Mouse (Mus musculus): ENCODE results near the gene Gnl2. TPM values are rescaled to one million over a fixed set of nuclear protein-coding genes. Genes with fewer than 3 reads are reported as not detected.

The Gnl2 gene
- polyA plus RNA-seq, 1 experiment from 2014 or later = 42.3 TPM

DNA sequence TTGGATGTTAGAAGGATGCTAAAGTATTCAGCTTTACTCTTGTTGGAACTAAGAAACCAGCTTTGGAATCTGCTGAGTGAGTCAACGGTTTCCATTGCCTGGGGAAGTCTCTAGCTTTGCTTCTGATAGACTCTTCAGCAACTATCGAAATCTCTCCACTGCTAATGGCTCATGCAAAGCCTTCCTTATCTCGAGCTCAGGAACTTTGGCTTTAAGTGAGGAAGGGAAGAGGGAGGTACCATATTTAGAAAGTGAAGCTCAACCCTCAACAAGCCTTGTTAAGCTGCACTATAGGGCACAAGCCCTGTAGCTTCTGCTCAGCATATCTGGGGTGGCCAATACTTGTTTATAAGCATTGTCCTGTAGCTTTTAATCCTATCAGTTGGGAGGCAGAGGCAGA is 40.9 kb downstream of the Gnl2 start:
- peaks cover 21% of the 10 kb centered on the region for H3K36me3 ChIP-seq (ENCODE audit: insufficient read depth, low read length)
- WGBS = 38% methylated on average over 3 of the region's 3 CpGs
- H3K9ac ChIP-seq (replicated peaks; ENCODE audit: low read depth) = no peak overlapping the region
- ATAC-seq (no peak), DNase-seq (ENCODE audit: low spot score) (no peak)
- no peaks in the 10 kb centered on the region for H3K4me1 ChIP-seq (ENCODE audit: insufficient read depth, low read depth, low read length)
- H3K9me3 ChIP-seq (ENCODE audit: low read length) = no peaks in the 10 kb centered on the region
- no peak overlapping the region for H3K4me2 ChIP-seq (replicated peaks; ENCODE audit: low read depth, low read length)
- no peaks in the 10 kb centered on the region for H3K27me3 ChIP-seq (replicated peaks; ENCODE audit: insufficient read depth, low read length)
- no peak for TF ChIP-seq EP300 (IDR thresholded peaks at IDR 0.05)
- TF ChIP-seq CTCF (IDR thresholded peaks at IDR 0.05) = no peak
- no peak overlapping the region for H3K4me3 ChIP-seq (ENCODE audit: low read depth, low read length)
- no peak overlapping the region for H3K27ac ChIP-seq (ENCODE audit: low read length)

DNA sequence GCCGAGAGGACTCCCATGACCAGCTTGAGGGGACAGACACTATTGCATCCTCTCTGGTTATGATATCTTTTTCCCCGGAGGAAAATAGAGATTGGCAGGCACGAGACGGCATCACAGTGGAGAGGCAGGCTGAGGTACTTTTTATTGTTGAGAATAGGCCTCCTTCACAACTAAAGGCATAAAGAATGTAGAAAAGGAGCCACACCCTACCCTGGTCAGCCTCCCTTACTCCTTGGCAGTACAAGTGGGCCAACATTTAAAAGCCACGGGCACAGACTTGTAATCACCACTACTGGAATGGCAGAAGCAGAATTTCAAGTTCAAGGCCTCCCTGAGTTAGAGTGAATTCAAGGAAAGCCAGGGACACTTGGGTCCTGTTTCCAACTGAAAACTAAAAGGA is 41.6 kb downstream of the Gnl2 start:
- no peak overlapping the region for H3K4me3 ChIP-seq (ENCODE audit: low read depth, low read length)
- WGBS = 28% methylated on average over 5 of the region's 5 CpGs
- H3K27me3 ChIP-seq (replicated peaks; ENCODE audit: insufficient read depth, low read length) = no peaks in the 10 kb centered on the region
- DNase-seq (ENCODE audit: low spot score) (peak; percentile 61), ATAC-seq (peak; percentile 59)
- TF ChIP-seq CTCF (IDR thresholded peaks at IDR 0.05) (no peak), EP300 (IDR thresholded peaks at IDR 0.05) (no peak)
- no peak overlapping the region for H3K9ac ChIP-seq (replicated peaks; ENCODE audit: low read depth)
- peaks cover 18% of the 10 kb centered on the region for H3K36me3 ChIP-seq (ENCODE audit: insufficient read depth, low read length)
- no peak overlapping the region for H3K4me2 ChIP-seq (replicated peaks; ENCODE audit: low read depth, low read length)
- no peak overlapping the region for H3K27ac ChIP-seq (ENCODE audit: low read length)
- H3K4me1 ChIP-seq (ENCODE audit: insufficient read depth, low read depth, low read length) = no peaks in the 10 kb centered on the region
- no peaks in the 10 kb centered on the region for H3K9me3 ChIP-seq (ENCODE audit: low read length)

DNA sequence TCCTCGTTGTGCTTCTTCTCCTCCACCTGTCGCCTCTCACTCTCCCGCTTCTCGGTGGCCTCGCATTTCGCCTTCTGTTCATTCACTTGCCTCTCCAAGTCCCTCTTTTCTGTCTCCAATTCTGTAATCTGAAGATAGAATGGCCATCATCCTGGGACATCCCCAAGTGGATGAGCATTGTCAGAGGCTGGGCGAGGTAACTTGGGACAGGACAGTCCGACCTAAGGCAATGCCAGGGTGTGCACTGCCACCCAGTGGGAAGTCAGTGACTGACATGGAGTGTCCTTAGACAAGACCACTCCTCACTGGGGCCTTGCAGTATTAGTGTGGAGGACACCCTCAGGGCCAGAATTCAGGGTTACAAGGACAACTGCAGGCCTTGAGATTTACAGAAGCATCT is 42.6 kb downstream of the Gnl2 start:
- H3K9ac ChIP-seq (replicated peaks; ENCODE audit: low read depth) = no peak overlapping the region

DNA sequence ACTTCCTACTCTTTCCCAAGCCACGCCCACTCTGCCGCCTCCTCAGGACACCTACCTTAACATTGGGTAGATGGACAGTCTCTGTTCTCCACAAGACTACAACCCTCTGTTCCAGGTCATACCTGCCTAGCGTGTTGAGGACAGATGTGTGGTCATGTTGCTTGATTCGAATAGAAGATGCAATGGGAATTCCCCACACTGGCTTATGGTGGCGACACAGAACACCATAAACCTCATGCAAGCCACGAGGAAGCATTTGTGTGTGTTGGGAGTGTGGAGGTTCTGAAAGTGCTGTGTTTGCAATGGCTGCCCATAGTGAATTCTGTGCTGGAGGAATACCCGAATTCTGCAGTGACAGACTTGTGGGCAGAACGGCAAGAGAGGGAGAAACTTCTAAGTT is 47.4 kb downstream of the Gnl2 start:
- no peaks in the 10 kb centered on the region for H3K27me3 ChIP-seq (replicated peaks; ENCODE audit: insufficient read depth, low read length)
- peaks cover 8% of the 10 kb centered on the region; the same call in 1 of the 2 replicates for H3K4me1 ChIP-seq (ENCODE audit: insufficient read depth, low read depth, low read length)
- H3K9ac ChIP-seq (replicated peaks; ENCODE audit: low read depth) = no peak overlapping the region
- H3K9me3 ChIP-seq (ENCODE audit: low read length) = no peaks in the 10 kb centered on the region
- no peak overlapping the region for H3K4me2 ChIP-seq (replicated peaks; ENCODE audit: low read depth, low read length)
- DNase-seq (ENCODE audit: low spot score) (no peak), ATAC-seq (no peak)
- WGBS = 67% methylated on average over 8 of the region's 8 CpGs
- TF ChIP-seq EP300 (IDR thresholded peaks at IDR 0.05) (no peak), CTCF (IDR thresholded peaks at IDR 0.05) (no peak)
- no peak overlapping the region for H3K4me3 ChIP-seq (ENCODE audit: low read depth, low read length)
- no peaks in the 10 kb centered on the region for H3K36me3 ChIP-seq (ENCODE audit: insufficient read depth, low read length)
- no peak overlapping the region for H3K27ac ChIP-seq (ENCODE audit: low read length)

More for the DNA sequence above, 42.6 kb downstream of the Gnl2 start:
- H3K4me1 ChIP-seq (ENCODE audit: insufficient read depth, low read depth, low read length) = no peaks in the 10 kb centered on the region
- H3K27me3 ChIP-seq (replicated peaks; ENCODE audit: insufficient read depth, low read length) = no peaks in the 10 kb centered on the region
- no peak for TF ChIP-seq EP300 (IDR thresholded peaks at IDR 0.05)
- peak; percentile 91 for TF ChIP-seq CTCF (IDR thresholded peaks at IDR 0.05)
- ATAC-seq (peak; percentile 80), DNase-seq (ENCODE audit: low spot score) (peak; percentile 79)
- WGBS = 2% methylated on average over 8 of the region's 8 CpGs
- H3K9me3 ChIP-seq (ENCODE audit: low read length) = no peaks in the 10 kb centered on the region
- no peak overlapping the region for H3K4me3 ChIP-seq (ENCODE audit: low read depth, low read length)
- peaks cover 8% of the 10 kb centered on the region for H3K36me3 ChIP-seq (ENCODE audit: insufficient read depth, low read length)
- no peak overlapping the region for H3K27ac ChIP-seq (ENCODE audit: low read length)
- H3K4me2 ChIP-seq (replicated peaks; ENCODE audit: low read depth, low read length) = 0 out of 2 replicates have a peak overlapping the region, but pooled peaks have one; percentile 15

DNA sequence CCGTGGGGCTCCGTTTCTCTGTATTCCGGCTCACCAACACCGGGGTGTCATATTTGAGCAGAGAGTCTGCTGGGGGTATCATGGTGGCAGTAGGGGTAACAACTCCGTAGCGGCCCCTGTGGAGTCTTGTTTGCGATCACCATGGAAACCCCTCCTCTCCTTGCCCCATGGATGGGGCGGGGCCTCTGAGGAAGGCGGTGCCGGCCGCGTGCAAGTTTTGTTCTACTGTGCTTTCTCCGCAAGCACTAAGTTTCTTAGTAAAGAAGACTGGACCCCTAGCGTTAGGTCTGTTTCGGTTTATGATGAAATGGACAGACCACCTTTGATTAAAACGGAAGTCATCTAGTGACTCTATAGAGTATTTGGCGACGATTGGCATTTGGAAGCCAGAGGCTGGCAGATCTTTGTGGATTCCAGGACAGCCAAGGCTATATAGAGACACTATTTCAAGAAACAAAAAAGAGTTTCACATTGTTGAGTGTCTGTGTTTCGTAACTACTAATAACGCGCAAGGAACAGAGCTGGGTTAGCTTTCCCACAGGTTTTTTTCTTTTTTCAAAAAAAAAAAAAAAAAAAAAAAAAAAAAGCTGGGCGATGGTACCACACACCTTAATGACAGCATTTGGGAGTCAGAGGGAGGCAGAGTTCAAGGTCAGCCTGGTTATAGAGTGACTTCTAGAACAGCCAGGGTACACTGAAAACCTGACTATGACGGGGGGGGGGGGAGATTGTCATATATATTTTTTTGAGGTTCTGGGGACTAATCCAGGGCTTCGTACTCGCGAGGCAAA is 49.3 kb downstream of the Gnl2 start, which contains the start of gene Dnali1:
Gene Dnali1 (minus strand): TSS at position 187 of the 791 bp plus-strand sequence.
- H3K4me1 ChIP-seq (ENCODE audit: insufficient read depth, low read depth, low read length) = peaks cover 8% of the 10 kb centered on the region; the same call in 1 of the 2 replicates
- H3K9ac ChIP-seq (replicated peaks; ENCODE audit: low read depth) = peak within 1 kb of the TSS; percentile 79
- H3K36me3 ChIP-seq (ENCODE audit: insufficient read depth, low read length) = peaks cover 5% of the 10 kb centered on the region; the same call in 1 of the 2 replicates
- no peaks in the 10 kb centered on the region for H3K9me3 ChIP-seq (ENCODE audit: low read length)
- peak within 1 kb of the TSS; percentile 91 for H3K4me3 ChIP-seq (ENCODE audit: low read depth, low read length)
- H3K27me3 ChIP-seq (replicated peaks; ENCODE audit: insufficient read depth, low read length) = no peaks in the 10 kb centered on the region
- 1% methylated on average over 26 of the region's 26 CpGs for WGBS
- DNase-seq (ENCODE audit: low spot score) (peak; percentile 81), ATAC-seq (peak; percentile 60)
- peak within 1 kb of the TSS; percentile 70 for H3K4me2 ChIP-seq (replicated peaks; ENCODE audit: low read depth, low read length)
- TF ChIP-seq EP300 (IDR thresholded peaks at IDR 0.05) (no peak), CTCF (IDR thresholded peaks at IDR 0.05) (no peak)
- H3K27ac ChIP-seq (ENCODE audit: low read length) = peak within 1 kb of the TSS; percentile 78

DNA sequence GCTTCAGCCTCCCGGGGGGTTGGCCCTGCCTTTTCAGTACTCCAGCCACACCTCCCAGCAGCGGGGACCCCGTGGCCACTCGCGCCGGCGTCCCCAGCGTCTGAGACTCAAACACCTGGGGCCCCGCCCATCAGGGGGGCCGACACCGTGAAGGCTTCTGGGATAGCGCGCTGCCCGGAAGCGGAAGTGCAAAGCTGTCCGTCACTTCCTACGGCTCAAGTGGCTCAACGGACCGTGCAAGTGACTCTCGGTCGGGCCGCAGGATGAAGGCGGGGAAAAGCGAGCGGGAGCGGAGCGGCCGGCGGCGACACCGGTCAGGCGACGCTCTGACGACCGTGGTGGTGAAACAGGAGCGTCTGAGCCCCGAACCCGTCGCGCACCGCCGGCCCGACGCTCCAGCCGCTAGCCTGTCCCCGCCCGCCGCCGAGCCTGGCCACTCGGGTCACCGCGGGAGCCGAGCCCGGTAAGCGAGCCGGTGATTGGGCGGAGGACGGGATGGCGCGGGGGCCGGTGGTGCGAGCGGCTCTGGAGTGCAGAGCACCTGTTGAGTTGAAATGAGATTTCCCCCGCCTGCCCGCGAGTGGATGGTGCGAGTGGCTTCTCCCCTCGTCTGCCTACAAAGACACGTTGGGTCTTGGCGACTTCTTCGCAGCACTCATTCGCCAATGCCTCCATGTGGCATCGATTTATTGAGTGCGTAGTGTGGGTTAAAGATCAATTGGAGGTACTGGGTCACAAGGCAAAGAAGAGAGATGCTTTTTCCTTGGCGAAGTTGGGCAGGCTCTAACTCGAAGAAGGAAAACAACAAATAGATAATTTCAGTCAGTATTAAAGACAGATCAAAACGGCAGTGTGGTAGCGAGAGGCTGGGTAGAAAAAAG is 50.3 kb downstream of the Gnl2 start, which contains the start of gene Snip1:
Gene Snip1 (plus strand): TSS at position 183 of the 881 bp plus-strand sequence.
- H3K9me3 ChIP-seq (ENCODE audit: low read length) = no peaks in the 10 kb centered on the region
- WGBS = 2% methylated on average over 72 of the region's 78 CpGs
- peak within 1 kb of the TSS; percentile 78 for H3K27ac ChIP-seq (ENCODE audit: low read length)
- TF ChIP-seq EP300 (IDR thresholded peaks at IDR 0.05) (no peak), CTCF (IDR thresholded peaks at IDR 0.05) (no peak)
- peaks cover 13% of the 10 kb centered on the region; the same call in 1 of the 2 replicates for H3K36me3 ChIP-seq (ENCODE audit: insufficient read depth, low read length)
- H3K4me3 ChIP-seq (ENCODE audit: low read depth, low read length) = peak within 1 kb of the TSS; percentile 91
- H3K9ac ChIP-seq (replicated peaks; ENCODE audit: low read depth) = peak within 1 kb of the TSS; percentile 79
- ATAC-seq (peak; percentile 97), DNase-seq (ENCODE audit: low spot score) (peak; percentile 96)
- H3K27me3 ChIP-seq (replicated peaks; ENCODE audit: insufficient read depth, low read length) = no peaks in the 10 kb centered on the region
- peak within 1 kb of the TSS; percentile 70 for H3K4me2 ChIP-seq (replicated peaks; ENCODE audit: low read depth, low read length)
- peaks cover 8% of the 10 kb centered on the region; the same call in 1 of the 2 replicates for H3K4me1 ChIP-seq (ENCODE audit: insufficient read depth, low read depth, low read length)
